Mouse (Mus musculus): Measurements from ENCODE around the gene Coro2b. TPM values are rescaled to one million over a fixed set of nuclear protein-coding genes. Genes with fewer than 3 reads are reported as not detected.
A peak's percentile ranks its signal among the peaks of the same experiment; 100 is the strongest.

The Coro2b gene
- total and polyA plus RNA-seq, 2 experiments from 2014 or later: 24.7 to 47.2 TPM

DNA sequence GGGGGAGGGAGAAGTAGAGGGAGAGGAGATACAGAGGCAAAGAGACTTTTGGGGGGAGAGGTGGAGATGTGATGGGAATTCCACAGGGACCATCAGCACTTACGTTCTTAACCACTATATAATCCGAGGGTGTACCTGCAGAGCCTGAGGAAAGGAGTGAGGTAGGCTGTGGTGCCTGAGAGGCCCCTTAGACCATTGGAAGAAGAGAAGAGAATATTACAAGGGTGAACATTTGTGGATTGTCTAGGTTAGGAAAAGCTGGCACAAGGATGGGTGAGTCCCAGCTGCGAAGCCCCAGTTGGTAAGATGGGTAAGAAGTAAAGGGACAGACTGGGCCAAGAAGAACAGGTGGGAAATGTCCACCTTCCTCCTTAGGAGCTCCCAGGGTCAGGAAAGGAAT is 22.6 kb upstream of the Coro2b start:
- H3K9ac ChIP-seq (replicated peaks; ENCODE audit: low read length): no peak overlapping the region
- WGBS: 94% methylated on average over 3 of the region's 3 CpGs
- TF ChIP-seq CTCF (IDR thresholded peaks at IDR 0.05; ENCODE audit: low read depth): no peak
- no peaks in the 10 kb centered on the region for H3K27me3 ChIP-seq (ENCODE audit: insufficient read depth, low read length)
- no peak overlapping the region for H3K4me2 ChIP-seq (ENCODE audit: low read depth, low read length)
- H3K36me3 ChIP-seq (ENCODE audit: insufficient read depth, low read length): no peaks in the 10 kb centered on the region
- H3K9me3 ChIP-seq (ENCODE audit: low read length): no peaks in the 10 kb centered on the region
- no peak overlapping the region for H3K4me3 ChIP-seq (ENCODE audit: low read length)
- no peak overlapping the region for H3K27ac ChIP-seq
- H3K4me1 ChIP-seq (ENCODE audit: insufficient read depth, low read length): peaks cover 9% of the 10 kb centered on the region
- DNase-seq (ENCODE audit: low spot score) (no peak), ATAC-seq (no peak)

- DNase-seq (ENCODE audit: low spot score) (no peak), ATAC-seq (no peak)
- 92% methylated on average over 8 of the region's 8 CpGs for WGBS
- H3K4me3 ChIP-seq (ENCODE audit: low read length): no peak overlapping the region
- no peaks in the 10 kb centered on the region for H3K27me3 ChIP-seq (ENCODE audit: insufficient read depth, low read length)
- H3K27ac ChIP-seq: no peak overlapping the region
- no peak overlapping the region for H3K4me2 ChIP-seq (ENCODE audit: low read depth, low read length)
- no peaks in the 10 kb centered on the region for H3K36me3 ChIP-seq (ENCODE audit: insufficient read depth, low read length)
- TF ChIP-seq CTCF (IDR thresholded peaks at IDR 0.05; ENCODE audit: low read depth): no peak
- H3K9ac ChIP-seq (replicated peaks; ENCODE audit: low read length): no peak overlapping the region
- H3K9me3 ChIP-seq (ENCODE audit: low read length): no peaks in the 10 kb centered on the region
- peaks cover 12% of the 10 kb centered on the region for H3K4me1 ChIP-seq (ENCODE audit: insufficient read depth, low read length)
Observed at GRCm38 (mm10) chr9:62558058-62558457, 21.2 kb upstream of the Coro2b start.

DNA sequence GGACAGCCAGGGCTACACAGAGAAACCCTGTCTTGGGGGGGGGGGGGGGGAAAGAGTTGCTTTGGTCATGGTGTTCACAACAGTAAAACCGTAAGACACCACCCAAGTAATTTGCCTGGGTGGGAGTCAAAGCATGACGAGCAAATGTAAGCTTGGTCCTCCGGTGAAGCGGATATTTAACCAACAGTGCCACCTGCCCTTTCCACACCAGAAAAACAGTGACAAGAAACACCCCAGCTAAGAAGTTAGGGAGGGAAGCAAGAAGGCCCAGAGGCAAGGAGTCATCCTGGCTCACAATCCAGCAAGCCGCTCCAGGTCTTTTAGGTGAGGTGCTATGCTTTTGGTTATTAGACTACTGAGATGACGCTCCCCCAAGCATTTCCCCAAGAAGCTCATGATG is 19.9 kb upstream of the Coro2b start:
- 95% methylated on average over 6 of the region's 6 CpGs for WGBS
- ATAC-seq (no peak), DNase-seq (ENCODE audit: low spot score) (no peak)
- Histone ChIP-seq H3K9me3 (ENCODE audit: low read length) (no peaks in the 10 kb centered on the region), H3K4me1 (ENCODE audit: insufficient read depth, low read length) (peaks cover 12% of the 10 kb centered on the region), H3K9ac (replicated peaks; ENCODE audit: low read length) (no peak overlapping the region), H3K27me3 (ENCODE audit: insufficient read depth, low read length) (no peaks in the 10 kb centered on the region), H3K4me3 (ENCODE audit: low read length) (no peak overlapping the region), H3K4me2 (ENCODE audit: low read depth, low read length) (no peak overlapping the region), H3K27ac (no peak overlapping the region), H3K36me3 (ENCODE audit: insufficient read depth, low read length) (no peaks in the 10 kb centered on the region)
- no peak for TF ChIP-seq CTCF (IDR thresholded peaks at IDR 0.05; ENCODE audit: low read depth)

GRCm38 (mm10) chr9:62555258-62555856 is 18.5 kb upstream of the Coro2b start:
- Histone ChIP-seq H3K9ac (replicated peaks; ENCODE audit: low read length) (no peak overlapping the region), H3K27me3 (ENCODE audit: insufficient read depth, low read length) (no peaks in the 10 kb centered on the region), H3K9me3 (ENCODE audit: low read length) (no peaks in the 10 kb centered on the region), H3K36me3 (ENCODE audit: insufficient read depth, low read length) (no peaks in the 10 kb centered on the region), H3K4me1 (ENCODE audit: insufficient read depth, low read length) (peaks cover 12% of the 10 kb centered on the region), H3K27ac (no peak overlapping the region), H3K4me2 (ENCODE audit: low read depth, low read length) (no peak overlapping the region), H3K4me3 (ENCODE audit: low read length) (no peak overlapping the region)
- peak; percentile 84 for TF ChIP-seq CTCF (IDR thresholded peaks at IDR 0.05; ENCODE audit: low read depth)
- 0 out of 2 replicates have a peak, but pooled peaks have one; percentile 50 for ATAC-seq
- 71% methylated on average over 5 of the region's 5 CpGs for WGBS
- peak; percentile 86 for DNase-seq (ENCODE audit: low spot score)

- peak; percentile 72 for DNase-seq (ENCODE audit: low spot score)
- 32% methylated on average over 3 of the region's 3 CpGs for WGBS
- Histone ChIP-seq H3K27ac (peak overlapping the region; percentile 48), H3K4me1 (ENCODE audit: insufficient read depth, low read length) (peaks cover 12% of the 10 kb centered on the region), H3K27me3 (ENCODE audit: insufficient read depth, low read length) (no peaks in the 10 kb centered on the region), H3K4me2 (ENCODE audit: low read depth, low read length) (no peak overlapping the region), H3K9me3 (ENCODE audit: low read length) (no peaks in the 10 kb centered on the region), H3K4me3 (ENCODE audit: low read length) (no peak overlapping the region), H3K36me3 (ENCODE audit: insufficient read depth, low read length) (no peaks in the 10 kb centered on the region), H3K9ac (replicated peaks; ENCODE audit: low read length) (no peak overlapping the region)
- no peak for TF ChIP-seq CTCF (IDR thresholded peaks at IDR 0.05; ENCODE audit: low read depth)
- peak; percentile 71 for ATAC-seq
Observed at GRCm38 (mm10) chr9:62554606-62555005, 17.8 kb upstream of the Coro2b start.

GRCm38 (mm10) chr9:62553366-62553940 is 16.6 kb upstream of the Coro2b start:
- DNase-seq (ENCODE audit: low spot score) (peak; percentile 73), ATAC-seq (no peak)
- H3K9ac ChIP-seq (replicated peaks; ENCODE audit: low read length): no peak overlapping the region
- peak; percentile 79 for TF ChIP-seq CTCF (IDR thresholded peaks at IDR 0.05; ENCODE audit: low read depth)
- no peaks in the 10 kb centered on the region for H3K27me3 ChIP-seq (ENCODE audit: insufficient read depth, low read length)
- peaks cover 12% of the 10 kb centered on the region for H3K4me1 ChIP-seq (ENCODE audit: insufficient read depth, low read length)
- no peak overlapping the region for H3K4me3 ChIP-seq (ENCODE audit: low read length)
- no peaks in the 10 kb centered on the region for H3K9me3 ChIP-seq (ENCODE audit: low read length)
- H3K4me2 ChIP-seq (ENCODE audit: low read depth, low read length): no peak overlapping the region
- H3K36me3 ChIP-seq (ENCODE audit: insufficient read depth, low read length): no peaks in the 10 kb centered on the region
- WGBS: 34% methylated on average over 7 of the region's 7 CpGs
- H3K27ac ChIP-seq: no peak overlapping the region

GRCm38 (mm10) chr9:62551531-62551930 is 14.7 kb upstream of the Coro2b start:
- Histone ChIP-seq H3K9me3 (ENCODE audit: low read length) (no peaks in the 10 kb centered on the region), H3K4me1 (ENCODE audit: insufficient read depth, low read length) (peaks cover 15% of the 10 kb centered on the region), H3K9ac (replicated peaks; ENCODE audit: low read length) (no peak overlapping the region), H3K36me3 (ENCODE audit: insufficient read depth, low read length) (no peaks in the 10 kb centered on the region), H3K27me3 (ENCODE audit: insufficient read depth, low read length) (no peaks in the 10 kb centered on the region), H3K4me3 (ENCODE audit: low read length) (no peak overlapping the region), H3K4me2 (ENCODE audit: low read depth, low read length) (no peak overlapping the region), H3K27ac (no peak overlapping the region)
- no peak for TF ChIP-seq CTCF (IDR thresholded peaks at IDR 0.05; ENCODE audit: low read depth)
- WGBS: 78% methylated on average over 3 of the region's 3 CpGs
- ATAC-seq: no peak
- DNase-seq (ENCODE audit: low spot score): no peak
